Mouse (Mus musculus) kidney, postnatal 0 days (tissue): Measurements from ENCODE around the gene Cacna1g. TPM values are rescaled to one million over a fixed set of nuclear protein-coding genes. Genes with fewer than 3 reads are reported as not detected.

Experiments used
- ATAC-seq: fragments of 200-750 bp; cut with Nextera tagmentation; replicated peaks from 2 replicates; pipeline ENCODE4 v1.8.0; 2017; ENCODE audit warnings: low read depth, moderate number of reproducible peaks, moderate TSS enrichment, moderate library complexity; ENCODE audit not compliant: low FRiP score
- DNase-seq: peaks from one replicate; pipeline ENCODE4 v3.0.0-alpha.2; 2016; ENCODE audit warnings: low spot score
- H3K27ac ChIP-seq: fragments of 300-500 bp; sonication (generic); 2 replicates; pipeline ENCODE4 v1.5.1; 2014; ENCODE audit warnings: mild to moderate bottlenecking
- H3K27me3 ChIP-seq: fragments of 300-500 bp; sonication (generic); 2 replicates; pipeline ENCODE4 v1.6.1; 2014; ENCODE audit warnings: low read length, mixed read lengths; ENCODE audit not compliant: insufficient read depth
- H3K36me3 ChIP-seq: fragments of 300-500 bp; sonication (generic); 2 replicates; pipeline ENCODE4 v1.6.1; 2014; ENCODE audit warnings: low read length, mixed read lengths; ENCODE audit not compliant: insufficient read depth
- H3K4me1 ChIP-seq: fragments of 300-500 bp; sonication (generic); replicated peaks from 2 replicates; pipeline ENCODE4 v1.6.1; 2014; ENCODE audit warnings: antibody characterized with exemption, low read length, mixed read lengths; ENCODE audit not compliant: insufficient read depth
- H3K4me2 ChIP-seq: fragments of 300-500 bp; sonication (generic); 2 replicates; pipeline ENCODE4 v1.6.1; 2014; ENCODE audit warnings: mild to moderate bottlenecking, low read length, moderate library complexity, mixed read lengths
- H3K4me3 ChIP-seq: fragments of 300-500 bp; sonication (generic); replicated peaks from 2 replicates; pipeline ENCODE4 v1.5.1; 2014; ENCODE audit warnings: low read depth, low read length
- H3K9ac ChIP-seq: fragments of 300-500 bp; sonication (generic); 2 replicates; pipeline ENCODE4 v1.6.1; 2014; ENCODE audit warnings: low read depth, low read length
- H3K9me3 ChIP-seq: fragments of 300-500 bp; sonication (generic); replicated peaks from 2 replicates; pipeline ENCODE4 v1.6.1; 2016; ENCODE audit warnings: low read length, inconsistent platforms, mixed read lengths
- CTCF ChIP-seq: IDR thresholded peaks from 2 replicates; pipeline ENCODE4 v1.5.1; 2016; ENCODE audit warnings: antibody characterized with exemption, low read depth, mild to moderate bottlenecking, moderate library complexity
- WGBS: fragments of 180-500 bp; shearing (Covaris S2); extraction: QIAGEN DNeasy Blood & Tissue Kit; methylation state at CpG from one replicate; pipeline ENCODE4 v1.1.7; 2014; 5-methylcytosine and 5-hydroxymethylcytosine counted together
- polyA plus RNA-seq: library from polyadenylated mRNA; unstranded; fragments of >200 nt; fragmentation: Nextera tagmentation; extraction: Ambion mirVana; gene quantifications from 2 replicates; pipeline ENCODE4 v1.2.1, GENCODE M21; 2015

Gene Cacna1g
- polyA plus RNA-seq, 1 experiment from 2014 or later = 5.2 TPM

GRCm38 (mm10) chr11:94455161-94455820 lies 18.7 kb downstream of the Cacna1g start:
- Histone ChIP-seq H3K4me1 (peaks cover 15% of the 10 kb centered on the region), H3K4me2 (no peak overlapping the region), H3K27ac (no peak overlapping the region), H3K9me3 (no peaks in the 10 kb centered on the region), H3K9ac (no peak overlapping the region), H3K36me3 (no peaks in the 10 kb centered on the region), H3K4me3 (no peak overlapping the region), H3K27me3 (no peaks in the 10 kb centered on the region)
- TF ChIP-seq CTCF = no peak
- ATAC-seq (0 out of 2 replicates have a peak, but pooled peaks have one; percentile 6), DNase-seq (no peak)
- WGBS = 52% methylated on average over 10 of the region's 10 CpGs

GRCm38 (mm10) chr11:94454756-94455155 lies 19.2 kb downstream of the Cacna1g start:
- WGBS = 51% methylated on average over 5 of the region's 5 CpGs

GRCm38 (mm10) chr11:94451091-94451773 lies 22.8 kb downstream of the Cacna1g start:
- Histone ChIP-seq H3K27me3 (no peaks in the 10 kb centered on the region), H3K4me2 (no peak overlapping the region), H3K4me1 (peaks cover 9% of the 10 kb centered on the region; the same call in 1 of the 2 replicates), H3K36me3 (no peaks in the 10 kb centered on the region), H3K27ac (no peak overlapping the region), H3K9me3 (no peaks in the 10 kb centered on the region), H3K9ac (no peak overlapping the region), H3K4me3 (no peak overlapping the region)
- DNase-seq = no peak
- no peak for ATAC-seq
- WGBS = 41% methylated on average over 12 of the region's 12 CpGs
- no peak for TF ChIP-seq CTCF

More at GRCm38 (mm10) chr11:94454756-94455155, 19.2 kb downstream of the Cacna1g start:
- H3K27me3 ChIP-seq = no peaks in the 10 kb centered on the region
- no peaks in the 10 kb centered on the region for H3K9me3 ChIP-seq
- no peak for TF ChIP-seq CTCF
- DNase-seq = no peak
- H3K9ac ChIP-seq = no peak overlapping the region
- H3K36me3 ChIP-seq = no peaks in the 10 kb centered on the region
- H3K4me1 ChIP-seq = peaks cover 15% of the 10 kb centered on the region
- ATAC-seq = no peak
- H3K4me2 ChIP-seq = no peak overlapping the region
- no peak overlapping the region for H3K4me3 ChIP-seq
- H3K27ac ChIP-seq = no peak overlapping the region

GRCm38 (mm10) chr11:94449886-94450285 lies 24.1 kb downstream of the Cacna1g start:
- H3K4me3 ChIP-seq = no peak overlapping the region
- H3K36me3 ChIP-seq = no peaks in the 10 kb centered on the region
- no peak overlapping the region for H3K27ac ChIP-seq
- H3K9me3 ChIP-seq = no peaks in the 10 kb centered on the region
- no peak overlapping the region for H3K9ac ChIP-seq
- no peaks in the 10 kb centered on the region for H3K27me3 ChIP-seq
- H3K4me1 ChIP-seq = peaks cover 17% of the 10 kb centered on the region; the same call in 1 of the 2 replicates
- 73% methylated on average over 5 of the region's 5 CpGs for WGBS
- TF ChIP-seq CTCF = no peak
- DNase-seq (no peak), ATAC-seq (no peak)
- no peak overlapping the region for H3K4me2 ChIP-seq

- no peak for TF ChIP-seq CTCF
- Histone ChIP-seq H3K9ac (no peak overlapping the region), H3K9me3 (no peaks in the 10 kb centered on the region), H3K27ac (no peak overlapping the region), H3K36me3 (no peaks in the 10 kb centered on the region), H3K4me1 (peaks cover 23% of the 10 kb centered on the region; the same call in 1 of the 2 replicates), H3K27me3 (no peaks in the 10 kb centered on the region), H3K4me2 (no peak overlapping the region), H3K4me3 (no peak overlapping the region)
- WGBS = 61% methylated on average over 8 of the region's 8 CpGs
- ATAC-seq = no peak
- DNase-seq = no peak
These were observed 24.8 kb downstream of the Cacna1g start for GRCm38 (mm10) chr11:94449239-94449638.

- H3K36me3 ChIP-seq = no peaks in the 10 kb centered on the region
- no peak overlapping the region for H3K4me2 ChIP-seq
- WGBS = 44% methylated on average over 3 of the region's 3 CpGs
- H3K27me3 ChIP-seq = no peaks in the 10 kb centered on the region
- H3K4me3 ChIP-seq = no peak overlapping the region
- DNase-seq (no peak), ATAC-seq (no peak)
- H3K9me3 ChIP-seq = no peaks in the 10 kb centered on the region
- TF ChIP-seq CTCF = no peak
- H3K9ac ChIP-seq = no peak overlapping the region
- H3K4me1 ChIP-seq = peaks cover 27% of the 10 kb centered on the region; the same call in 1 of the 2 replicates
- H3K27ac ChIP-seq = no peak overlapping the region
These were observed 27.0 kb downstream of the Cacna1g start for GRCm38 (mm10) chr11:94447017-94447416.
